Mouse (Mus musculus) midbrain, embryonic 13.5 days (tissue): ENCODE measurements at regions not wholly inside any gene's neighbourhood (a gene's known extent, or its start where the extent isn't known, plus 50 kb on each side); places are given as distances from the start of the nearest gene placed in this dataset.
"Not testable (repeated sequence)": the region's sequence is repeated elsewhere in the genome, so short reads cannot be mapped to it uniquely, and the experiment has no call there.

ENCODE experiments used
- ATAC-seq: fragments of 200-750 bp; cut with Nextera tagmentation; 2 replicates; pipeline ENCODE4 v1.8.0; 2017; ENCODE audit warnings: mild to moderate bottlenecking, moderate TSS enrichment, moderate library complexity
- H3K27ac ChIP-seq: fragments of 300-500 bp; sonication (generic); 2 replicates; pipeline ENCODE4 v1.5.1; 2015; ENCODE audit warnings: inconsistent platforms, mild to moderate bottlenecking, moderate library complexity
- H3K27me3 ChIP-seq: fragments of 300-500 bp; sonication (generic); 2 replicates; pipeline ENCODE4 v1.6.1; 2015; ENCODE audit warnings: mild to moderate bottlenecking, inconsistent platforms
- H3K36me3 ChIP-seq: fragments of 300-500 bp; sonication (generic); 2 replicates; pipeline ENCODE4 v1.6.1; 2015; ENCODE audit warnings: mild to moderate bottlenecking, inconsistent platforms
- H3K4me1 ChIP-seq: fragments of 300-500 bp; sonication (generic); replicated peaks from 2 replicates; pipeline ENCODE4 v1.6.1; 2015; ENCODE audit warnings: inconsistent platforms
- H3K4me2 ChIP-seq: fragments of 300-500 bp; sonication (generic); replicated peaks from 2 replicates; pipeline ENCODE4 v1.6.1; 2015; ENCODE audit warnings: moderate library complexity, mild to moderate bottlenecking, inconsistent platforms
- H3K4me3 ChIP-seq: fragments of 300-500 bp; sonication (generic); replicated peaks from 2 replicates; pipeline ENCODE4 v1.5.1; 2015; ENCODE audit warnings: mild to moderate bottlenecking, inconsistent platforms
- H3K9ac ChIP-seq: fragments of 300-500 bp; sonication (generic); replicated peaks from 2 replicates; pipeline ENCODE4 v1.6.1; 2015; ENCODE audit warnings: mild to moderate bottlenecking, inconsistent platforms
- H3K9me3 ChIP-seq: fragments of 300-500 bp; sonication (generic); 2 replicates; pipeline ENCODE4 v1.6.1; 2016; ENCODE audit warnings: mild to moderate bottlenecking, inconsistent platforms
- WGBS: fragments of 180-500 bp; shearing (Covaris S2); methylation state at CpG from one replicate; pipeline ENCODE4 v1.1.7; 2015; 5-methylcytosine and 5-hydroxymethylcytosine counted together

DNA sequence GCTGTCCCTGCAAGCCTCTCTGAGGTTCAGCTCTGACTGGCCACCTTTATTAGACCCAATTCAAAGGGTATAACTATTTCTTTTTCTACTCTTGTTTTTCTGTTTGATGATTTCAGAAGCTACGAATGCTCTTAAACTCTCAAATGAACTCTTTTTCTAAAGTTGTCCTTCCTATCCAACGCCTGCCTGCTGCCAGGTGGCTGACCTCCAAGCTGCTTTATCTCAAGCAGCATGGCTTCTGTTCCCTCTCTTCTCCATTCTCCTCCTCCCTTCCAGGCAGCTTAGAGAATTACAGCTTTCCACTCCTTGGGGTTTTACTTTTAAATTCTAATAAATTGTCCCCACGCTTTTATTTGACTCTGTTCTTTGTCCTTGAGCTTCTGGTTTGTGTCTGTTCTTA is 196.9 kb upstream of the Irak1bp1 start:
- no peak overlapping the region for H3K27ac ChIP-seq
- 84% methylated on average over 3 of the region's 3 CpGs for WGBS

DNA sequence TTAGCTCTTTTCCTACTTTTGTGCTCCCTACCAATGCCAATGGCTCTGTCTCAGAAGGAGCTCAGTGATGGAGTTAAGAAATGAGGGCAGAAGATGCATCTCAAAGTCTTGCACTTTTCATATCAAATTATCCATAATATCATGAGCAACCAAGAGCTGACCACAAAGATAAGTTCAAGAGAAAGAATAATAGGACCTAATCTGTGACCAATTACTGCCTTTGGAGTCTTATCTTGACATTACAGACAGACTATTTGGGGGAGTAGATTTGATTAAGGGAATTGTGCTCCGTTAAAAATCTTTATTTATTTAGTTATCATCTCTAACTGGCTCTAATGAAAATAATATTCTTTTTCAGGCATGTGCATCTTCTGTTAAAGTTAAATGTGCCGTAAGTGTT is 189.1 kb upstream of the Irak1bp1 start:
- WGBS, result 85% methylated on average over 2 of the region's 2 CpGs
- ATAC-seq, result no peak
- no peaks in the 10 kb centered on the region for H3K4me1 ChIP-seq
- H3K27me3 ChIP-seq, result no peaks in the 10 kb centered on the region
- H3K9me3 ChIP-seq, result no peaks in the 10 kb centered on the region
- H3K36me3 ChIP-seq, result no peaks in the 10 kb centered on the region
- H3K4me3 ChIP-seq, result no peak overlapping the region
- no peak overlapping the region for H3K4me2 ChIP-seq
- no peak overlapping the region for H3K9ac ChIP-seq
- no peak overlapping the region for H3K27ac ChIP-seq

More for the DNA sequence above, 196.9 kb upstream of the Irak1bp1 start:
- Histone ChIP-seq H3K4me1 (no peaks in the 10 kb centered on the region), H3K9ac (no peak overlapping the region), H3K36me3 (no peaks in the 10 kb centered on the region), H3K4me2 (no peak overlapping the region), H3K4me3 (no peak overlapping the region), H3K9me3 (no peaks in the 10 kb centered on the region), H3K27me3 (no peaks in the 10 kb centered on the region)
- no peak for ATAC-seq

DNA sequence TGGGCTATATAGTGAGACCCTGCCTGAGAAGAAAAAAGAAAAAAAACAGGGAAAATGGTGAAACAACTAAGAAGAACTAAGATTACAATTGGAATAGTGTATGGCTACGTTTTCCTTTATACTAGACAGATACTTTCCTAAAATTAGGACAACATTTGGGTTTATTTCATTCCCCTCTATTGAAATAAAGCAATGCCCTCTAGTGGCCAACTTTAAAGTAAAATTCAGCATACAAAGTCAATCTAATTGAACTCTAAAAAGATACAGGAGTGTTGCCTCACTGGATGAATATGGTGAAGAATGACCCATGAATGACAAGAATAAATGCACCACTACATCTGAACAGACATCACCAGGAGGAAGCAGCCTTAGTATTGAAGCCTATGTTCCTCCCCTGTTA is 185.4 kb upstream of the Irak1bp1 start:
- H3K27me3 ChIP-seq, result no peaks in the 10 kb centered on the region
- H3K36me3 ChIP-seq, result no peaks in the 10 kb centered on the region
- H3K9ac ChIP-seq, result no peak overlapping the region
- ATAC-seq, result no peak
- no peaks in the 10 kb centered on the region for H3K9me3 ChIP-seq
- H3K4me1 ChIP-seq, result no peaks in the 10 kb centered on the region
- WGBS, result 37% methylated on average over 1 of the region's 1 CpGs
- no peak overlapping the region for H3K4me3 ChIP-seq
- H3K27ac ChIP-seq, result no peak overlapping the region
- H3K4me2 ChIP-seq, result no peak overlapping the region

GRCm38 (mm10) chr9:82655511-82655910 is 173.8 kb upstream of the Irak1bp1 start:
- not testable (repeated sequence) for H3K9me3 ChIP-seq, H3K27me3 ChIP-seq, H3K4me1 ChIP-seq, H3K4me3 ChIP-seq, H3K27ac ChIP-seq, ATAC-seq, H3K4me2 ChIP-seq, H3K36me3 ChIP-seq, H3K9ac ChIP-seq
- WGBS, result 53% methylated on average over 1 of the region's 1 CpGs

DNA sequence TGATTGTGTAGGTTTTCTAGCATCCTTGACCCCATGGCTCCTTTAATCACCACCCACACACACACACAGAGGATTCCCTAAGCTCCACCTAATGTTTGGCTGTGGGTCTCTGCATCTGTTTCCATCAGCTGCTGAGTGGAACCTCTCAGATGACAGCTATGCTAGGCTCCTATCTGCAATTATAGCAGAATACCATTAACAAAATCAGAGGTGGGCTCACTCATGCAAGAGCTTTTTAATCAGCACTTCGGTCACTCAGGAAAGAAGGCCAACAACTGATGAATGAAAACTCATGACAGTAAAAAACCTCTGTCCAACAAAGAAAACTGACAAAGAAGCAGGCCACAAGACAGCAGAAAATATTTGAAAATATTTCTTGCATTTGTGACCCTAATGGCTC is 147.1 kb upstream of the Irak1bp1 start:
- Histone ChIP-seq H3K36me3 (no peaks in the 10 kb centered on the region), H3K4me3 (no peak overlapping the region), H3K27ac (no peak overlapping the region), H3K9ac (no peak overlapping the region), H3K9me3 (no peaks in the 10 kb centered on the region), H3K4me2 (no peak overlapping the region), H3K27me3 (no peaks in the 10 kb centered on the region), H3K4me1 (no peaks in the 10 kb centered on the region)
- WGBS, result 78% methylated on average over 1 of the region's 1 CpGs
- ATAC-seq, result no peak

- no peak for ATAC-seq
- WGBS, result 35% methylated on average over 2 of the region's 2 CpGs
- Histone ChIP-seq H3K9me3 (no peaks in the 10 kb centered on the region), H3K27me3 (no peaks in the 10 kb centered on the region), H3K9ac (no peak overlapping the region), H3K4me2 (no peak overlapping the region), H3K27ac (no peak overlapping the region), H3K4me1 (no peaks in the 10 kb centered on the region; the same call in 1 of the 2 replicates), H3K4me3 (no peak overlapping the region), H3K36me3 (no peaks in the 10 kb centered on the region)
Observed at GRCm38 (mm10) chr9:82709411-82709983, 119.8 kb upstream of the Irak1bp1 start.

DNA sequence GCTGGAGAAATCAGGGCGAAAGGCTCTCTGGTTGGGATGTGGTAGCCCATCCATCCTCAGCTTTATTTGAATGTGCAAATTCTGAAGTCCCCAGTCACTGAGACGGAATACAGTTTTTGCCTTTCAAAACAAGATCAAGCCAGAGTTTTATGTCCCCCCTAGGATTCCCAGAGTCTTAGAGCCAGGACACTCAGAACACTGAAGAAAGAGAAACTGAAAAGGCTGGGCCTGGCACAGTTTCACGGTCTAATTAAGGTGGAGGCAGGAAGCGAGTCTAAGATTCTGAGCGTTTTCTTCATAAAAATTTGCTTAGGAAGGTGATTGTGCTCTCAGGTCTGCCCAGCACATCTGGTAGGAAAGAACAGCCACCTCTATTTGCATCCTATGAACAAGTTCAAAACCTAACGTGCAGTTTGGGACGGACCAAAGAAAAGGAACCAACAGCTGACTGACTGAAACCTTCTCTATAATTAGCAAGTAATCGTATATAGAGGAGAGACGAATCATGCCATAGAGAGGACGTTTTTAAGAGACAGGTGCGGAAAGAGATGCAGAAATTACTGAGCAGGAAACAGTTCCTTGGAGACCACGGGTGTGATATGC is 119.2 kb upstream of the Irak1bp1 start:
- Histone ChIP-seq H3K9me3 (no peaks in the 10 kb centered on the region), H3K4me2 (no peak overlapping the region), H3K9ac (no peak overlapping the region), H3K27me3 (no peaks in the 10 kb centered on the region), H3K36me3 (no peaks in the 10 kb centered on the region), H3K4me1 (no peaks in the 10 kb centered on the region; the same call in 1 of the 2 replicates), H3K4me3 (no peak overlapping the region), H3K27ac (no peak overlapping the region)
- 69% methylated on average over 12 of the region's 12 CpGs for WGBS
- no peak for ATAC-seq

DNA sequence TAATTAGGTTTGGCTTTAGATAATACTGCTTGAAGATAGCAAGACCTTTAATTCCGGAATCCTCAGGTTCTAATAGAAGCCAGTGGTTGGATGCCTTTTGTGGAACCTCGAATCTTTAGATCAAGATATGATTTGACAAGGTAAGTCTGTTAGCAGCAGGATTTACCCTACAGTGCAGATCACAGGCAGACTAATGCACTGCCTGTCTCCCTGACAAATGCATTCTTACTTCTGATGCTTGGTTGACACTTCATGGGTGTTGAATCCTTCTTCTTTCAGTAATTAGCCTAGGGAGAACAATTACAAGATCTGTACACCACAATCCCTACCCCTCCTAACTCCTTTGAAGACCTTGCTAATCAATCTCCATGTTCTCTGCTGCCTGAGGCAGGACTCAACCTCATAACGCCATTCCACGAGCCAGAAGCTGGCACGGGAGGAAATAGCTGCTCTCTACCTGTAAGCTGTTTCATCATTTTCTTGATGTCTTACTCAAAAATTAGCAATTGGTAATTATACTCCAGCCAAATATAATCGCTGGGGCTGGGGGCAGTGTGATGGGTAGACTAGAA is 118.3 kb upstream of the Irak1bp1 start:
- peak; percentile 34; the same call in 1 of the 2 replicates for ATAC-seq
- H3K9ac ChIP-seq, result no peak overlapping the region
- H3K4me2 ChIP-seq, result no peak overlapping the region
- H3K27me3 ChIP-seq, result no peaks in the 10 kb centered on the region
- no peaks in the 10 kb centered on the region for H3K9me3 ChIP-seq
- no peak overlapping the region for H3K4me3 ChIP-seq
- H3K27ac ChIP-seq, result peak overlapping the region; percentile 3; the same call in 1 of the 2 replicates
- 72% methylated on average over 6 of the region's 6 CpGs for WGBS
- H3K36me3 ChIP-seq, result no peaks in the 10 kb centered on the region
- H3K4me1 ChIP-seq, result no peaks in the 10 kb centered on the region; the same call in 1 of the 2 replicates

DNA sequence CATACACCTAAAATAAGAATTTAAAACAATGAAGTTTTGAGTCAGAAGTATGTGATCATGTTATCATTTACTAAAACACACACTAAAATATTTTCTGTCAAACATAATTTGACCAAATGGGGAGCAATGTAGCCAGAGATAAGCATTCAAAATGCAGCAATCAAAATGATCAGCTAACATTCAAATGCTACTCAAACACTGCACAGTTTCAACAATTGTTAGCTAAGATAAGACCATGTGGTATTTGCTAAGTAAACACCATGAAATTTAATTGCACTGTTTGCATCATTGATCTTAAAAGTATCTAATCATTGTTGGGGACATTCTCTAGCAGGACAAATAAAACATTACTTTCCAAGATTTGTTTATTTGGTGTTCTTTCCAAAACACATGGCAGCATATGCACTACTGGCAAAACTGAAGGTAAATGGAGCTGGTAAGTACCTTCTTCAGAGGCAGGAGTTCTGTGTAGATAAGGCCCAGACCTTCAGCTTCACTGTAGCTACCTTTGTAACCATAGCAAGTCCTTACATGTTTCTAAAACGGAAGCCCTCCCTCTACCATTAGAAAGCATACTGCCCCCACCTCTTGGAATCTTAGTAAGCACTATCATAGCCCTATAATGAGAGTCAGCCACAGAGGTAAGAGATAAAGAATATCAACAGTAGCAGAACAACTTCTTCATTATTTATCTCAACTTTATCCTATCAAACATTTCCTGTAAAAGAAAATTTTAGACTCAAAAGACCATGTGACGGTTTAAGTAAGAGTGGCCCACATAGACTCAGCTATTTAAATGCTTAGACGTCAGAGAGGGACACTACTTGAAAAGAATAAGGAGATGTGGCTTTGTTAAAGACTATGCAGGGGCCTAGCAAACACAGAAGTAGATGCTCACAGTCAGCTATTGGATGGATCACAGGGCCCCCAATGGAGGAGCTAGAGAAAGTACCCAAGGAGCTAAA is 116.3 kb upstream of the Irak1bp1 start:
- H3K4me2 ChIP-seq, result no peak overlapping the region
- WGBS, result 93% methylated on average over 3 of the region's 3 CpGs
- ATAC-seq, result no peak

DNA sequence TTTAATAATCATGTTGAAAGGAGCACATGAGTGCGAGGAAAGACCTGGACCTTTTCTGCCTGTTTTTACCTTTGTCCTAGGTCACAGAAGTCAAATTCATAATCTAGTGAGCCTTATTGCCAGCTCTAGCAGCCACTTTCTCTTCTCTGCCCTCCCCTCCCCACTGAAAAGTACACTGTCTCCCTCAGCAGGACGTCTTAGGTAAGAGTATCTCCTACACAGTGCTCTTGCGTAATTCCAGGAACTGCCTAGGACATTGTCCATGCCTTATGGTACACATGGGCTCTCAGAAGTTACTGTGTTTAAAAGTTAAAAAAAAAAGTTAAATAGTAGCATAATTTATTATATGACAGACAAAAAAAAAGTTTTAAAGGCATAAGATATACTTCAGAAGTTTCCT is 100.7 kb upstream of the Irak1bp1 start:
- no peaks in the 10 kb centered on the region for H3K4me1 ChIP-seq
- WGBS, result 77% methylated on average over 3 of the region's 3 CpGs
- no peaks in the 10 kb centered on the region for H3K27me3 ChIP-seq
- no peaks in the 10 kb centered on the region for H3K36me3 ChIP-seq
- ATAC-seq, result no peak
- no peak overlapping the region for H3K9ac ChIP-seq
- H3K4me2 ChIP-seq, result no peak overlapping the region
- H3K9me3 ChIP-seq, result no peaks in the 10 kb centered on the region
- H3K4me3 ChIP-seq, result no peak overlapping the region
- H3K27ac ChIP-seq, result no peak overlapping the region

More for the DNA sequence above, 116.3 kb upstream of the Irak1bp1 start:
- Histone ChIP-seq H3K27ac (no peak overlapping the region), H3K4me1 (no peaks in the 10 kb centered on the region; the same call in 1 of the 2 replicates), H3K27me3 (no peaks in the 10 kb centered on the region), H3K4me3 (no peak overlapping the region), H3K9me3 (no peaks in the 10 kb centered on the region), H3K9ac (no peak overlapping the region), H3K36me3 (no peaks in the 10 kb centered on the region)

DNA sequence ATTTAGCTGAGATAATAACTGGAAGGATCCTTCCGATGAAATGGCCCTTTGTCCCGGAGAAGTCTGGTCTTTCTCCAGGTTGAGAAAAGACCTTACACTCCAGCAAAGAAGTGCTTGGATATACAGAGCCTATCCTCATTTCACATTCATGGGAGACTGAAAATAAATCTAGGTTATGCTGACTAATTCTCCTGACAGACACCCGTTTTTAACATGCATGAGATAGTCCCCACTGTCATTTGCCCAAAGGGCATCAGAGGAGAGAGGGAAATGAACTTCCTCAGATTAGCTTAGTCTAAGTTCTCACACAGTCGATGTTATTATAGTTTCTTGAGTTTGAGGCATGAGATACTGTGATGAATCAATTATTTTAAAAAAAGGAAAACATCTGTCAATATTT is 99.7 kb upstream of the Irak1bp1 start:
- Histone ChIP-seq H3K4me1 (no peaks in the 10 kb centered on the region), H3K4me3 (no peak overlapping the region), H3K27me3 (no peaks in the 10 kb centered on the region), H3K4me2 (no peak overlapping the region), H3K9ac (no peak overlapping the region), H3K36me3 (no peaks in the 10 kb centered on the region), H3K27ac (no peak overlapping the region), H3K9me3 (no peaks in the 10 kb centered on the region)
- 71% methylated on average over 4 of the region's 4 CpGs for WGBS
- ATAC-seq, result peak; percentile 65

- Histone ChIP-seq H3K4me1 (no peaks in the 10 kb centered on the region), H3K9ac (no peak overlapping the region), H3K36me3 (no peaks in the 10 kb centered on the region), H3K27ac (no peak overlapping the region), H3K4me3 (no peak overlapping the region), H3K4me2 (no peak overlapping the region), H3K27me3 (no peaks in the 10 kb centered on the region), H3K9me3 (no peaks in the 10 kb centered on the region)
- 93% methylated on average over 3 of the region's 3 CpGs for WGBS
- no peak for ATAC-seq
Observed at GRCm38 (mm10) chr9:82733024-82733585, 96.2 kb upstream of the Irak1bp1 start.
